Mouse (Mus musculus): ENCODE measurements around the gene Irf1.

Irf1 gene

GRCm38 (mm10) chr11:53786058-53787031 is 16.5 kb downstream of the Irf1 start:
- DNase-seq: peak; percentile 27

GRCm38 (mm10) chr11:53788196-53788595 is 18.4 kb downstream of the Irf1 start:
- DNase-seq: no peak

GRCm38 (mm10) chr11:53789277-53789676 is 19.5 kb downstream of the Irf1 start:
- no peak for DNase-seq

GRCm38 (mm10) chr11:53792986-53793385 is 23.2 kb downstream of the Irf1 start:
- DNase-seq: no peak

GRCm38 (mm10) chr11:53794015-53794414 is 24.2 kb downstream of the Irf1 start:
- DNase-seq: no peak

- peak; percentile 34 for DNase-seq
Measured at GRCm38 (mm10) chr11:53794671-53795557, 25.1 kb downstream of the Irf1 start.

- DNase-seq: no peak
Measured at GRCm38 (mm10) chr11:53795813-53796212, 26.0 kb downstream of the Irf1 start.

- DNase-seq: no peak
Measured at GRCm38 (mm10) chr11:53796409-53797151, 26.8 kb downstream of the Irf1 start.

GRCm38 (mm10) chr11:53797386-53797920 is 27.6 kb downstream of the Irf1 start:
- DNase-seq: no peak

- DNase-seq: no peak
Measured at GRCm38 (mm10) chr11:53798041-53798711, 28.4 kb downstream of the Irf1 start.

GRCm38 (mm10) chr11:53800036-53800435 is 30.2 kb downstream of the Irf1 start:
- DNase-seq: no peak

- DNase-seq: no peak
Measured at GRCm38 (mm10) chr11:53800975-53801374, 31.2 kb downstream of the Irf1 start.

GRCm38 (mm10) chr11:53803093-53803492 is 33.3 kb downstream of the Irf1 start:
- no peak for DNase-seq

GRCm38 (mm10) chr11:53803494-53803893 is 33.7 kb downstream of the Irf1 start:
- DNase-seq: no peak

- no peak for DNase-seq
Measured at GRCm38 (mm10) chr11:53804569-53805344, 34.9 kb downstream of the Irf1 start.

- no peak for DNase-seq
Measured at GRCm38 (mm10) chr11:53805786-53806185, 36.0 kb downstream of the Irf1 start.

GRCm38 (mm10) chr11:53809354-53809753 is 39.5 kb downstream of the Irf1 start:
- no peak for DNase-seq

- no peak for DNase-seq
Measured at GRCm38 (mm10) chr11:53810156-53810555, 40.3 kb downstream of the Irf1 start.

GRCm38 (mm10) chr11:53810749-53811148 is 40.9 kb downstream of the Irf1 start:
- no peak for DNase-seq

GRCm38 (mm10) chr11:53811312-53811711 is 41.5 kb downstream of the Irf1 start:
- no peak for DNase-seq

Measured in cerebellum, adult 9-11 months (tissue).